In the genomic region with DNA sequence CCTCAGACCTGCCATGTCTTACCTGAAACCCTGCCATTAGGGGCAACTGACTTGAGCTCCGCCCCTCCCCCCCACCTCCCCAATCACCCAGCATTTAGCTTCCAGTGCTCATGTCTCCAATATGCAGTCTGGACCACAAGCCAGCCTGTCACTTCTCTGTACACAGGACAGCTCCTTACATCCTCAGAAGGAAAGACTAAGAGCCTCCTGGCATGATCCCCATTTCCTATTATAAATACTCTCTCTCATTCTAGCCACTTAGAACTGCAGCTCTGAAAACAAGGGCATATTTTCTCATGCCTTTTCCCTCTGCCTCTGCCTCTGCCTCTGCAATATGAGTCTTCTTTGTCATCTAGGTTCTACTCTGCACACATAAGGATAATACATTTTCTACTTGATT, we compare ENCODE assay signal across 23 mouse cellular contexts.
DNase-seq lines count a peak whose midpoint lies in the region; ATAC-seq and TF ChIP-seq lines count a peak whose summit lies in the region.
"Had no signal": no experiment of that assay in that cellular context is flagged by ENCODE, and none has a peak within 500 bp of the region (broad histone marks: within the 10 kb centered on the region; RNA-seq: fewer than 3 reads in every experiment).

No protein-coding gene starts in this region.

- no peak for TF ChIP-seq EP300 in stomach, postnatal 0 days (optimal IDR thresholded peaks at IDR 0.05)

- no peaks in the 10 kb centered on the region for H3K27me3 ChIP-seq in forebrain, embryonic 14.5 days (replicated peaks; ENCODE audit: control insufficient read depth, insufficient read depth, low read length)
- no peaks in the 10 kb centered on the region for H3K27me3 ChIP-seq in forebrain, embryonic 11.5 days (ENCODE audit: control insufficient read depth, insufficient read depth, low read length)
- no peaks in the 10 kb centered on the region for H3K27me3 ChIP-seq in hindbrain, embryonic 15.5 days
- H3K27me3 ChIP-seq in hindbrain, embryonic 14.5 days (ENCODE audit: control insufficient read depth, insufficient read depth, low read length) = no peaks in the 10 kb centered on the region
- H3K27me3 ChIP-seq in midbrain, embryonic 15.5 days (replicated peaks) = no peaks in the 10 kb centered on the region
- H3K27me3 ChIP-seq in midbrain, embryonic 11.5 days (ENCODE audit: control insufficient read depth, insufficient read depth, low read length) = no peaks in the 10 kb centered on the region
- H3K27me3 ChIP-seq in stomach, postnatal 0 days (ENCODE audit: control insufficient read depth, insufficient read depth, low read length) = no peaks in the 10 kb centered on the region
- H3K27me3 ChIP-seq: heart, embryonic 15.5 days; liver, embryonic 13.5 days; midbrain, embryonic 12.5 days had no signal

- no peak overlapping the region for H3K9ac ChIP-seq in forebrain, embryonic 14.5 days (ENCODE audit: low read length)
- no peak overlapping the region for H3K9ac ChIP-seq in forebrain, embryonic 11.5 days (ENCODE audit: low read length)
- no peak overlapping the region for H3K9ac ChIP-seq in hindbrain, embryonic 15.5 days
- H3K9ac ChIP-seq in hindbrain, embryonic 14.5 days = no peak overlapping the region
- H3K9ac ChIP-seq in midbrain, embryonic 15.5 days = no peak overlapping the region
- H3K9ac ChIP-seq in midbrain, embryonic 11.5 days (ENCODE audit: low read length) = no peak overlapping the region
- H3K9ac ChIP-seq in stomach, postnatal 0 days (ENCODE audit: low read length) = no peak overlapping the region
- H3K9ac ChIP-seq: heart, embryonic 15.5 days; liver, embryonic 13.5 days; midbrain, embryonic 12.5 days had no signal

- H3K36me3 ChIP-seq in forebrain, embryonic 14.5 days (ENCODE audit: control insufficient read depth, insufficient read depth, low read length) = peaks cover 2% of the 10 kb centered on the region; the same call in 1 of the 2 replicates
- H3K36me3 ChIP-seq in forebrain, embryonic 11.5 days (ENCODE audit: control insufficient read depth, insufficient read depth, low read length) = no peaks in the 10 kb centered on the region
- no peaks in the 10 kb centered on the region for H3K36me3 ChIP-seq in hindbrain, embryonic 15.5 days
- H3K36me3 ChIP-seq in hindbrain, embryonic 14.5 days (replicated peaks; ENCODE audit: control insufficient read depth, insufficient read depth) = peaks cover 5% of the 10 kb centered on the region; the same call in 1 of the 2 replicates
- H3K36me3 ChIP-seq in midbrain, embryonic 15.5 days (replicated peaks) = no peaks in the 10 kb centered on the region
- H3K36me3 ChIP-seq in midbrain, embryonic 11.5 days (ENCODE audit: control insufficient read depth, insufficient read depth, low read length) = no peaks in the 10 kb centered on the region
- H3K36me3 ChIP-seq in stomach, postnatal 0 days (ENCODE audit: control insufficient read depth, insufficient read depth, low read length) = no peaks in the 10 kb centered on the region
- H3K36me3 ChIP-seq: liver, embryonic 13.5 days had no signal

- peak; percentile 15 for DNase-seq in forebrain, embryonic 14.5 days (ENCODE audit: low spot score)
- no peak for DNase-seq in forebrain, embryonic 11.5 days (ENCODE audit: low spot score)
- no peak for DNase-seq in hindbrain, embryonic 14.5 days (ENCODE audit: low spot score)
- DNase-seq in midbrain, embryonic 11.5 days (ENCODE audit: low spot score, missing footprints) = no peak
- DNase-seq in stomach, postnatal 0 days (ENCODE audit: low spot score) = no peak
- no peak for DNase-seq in left cerebral cortex, adult 2 months (ENCODE audit: extremely low spot score in 1 of 2, low spot score in 2 of 2)
- DNase-seq: cerebellum, adult 18-20 months; cerebellum, postnatal 36 days; embryo, embryonic 11 days; gastrocnemius, postnatal 25 days; heart, postnatal 36 days; kidney, postnatal 36 days; liver, embryonic 13.5 days; right cerebral cortex, postnatal 14 days; thymus, postnatal 25 days had no signal

- ATAC-seq in forebrain, embryonic 14.5 days = no peak
- no peak for ATAC-seq in forebrain, embryonic 11.5 days (replicated peaks; ENCODE audit: low FRiP score)
- no peak for ATAC-seq in hindbrain, embryonic 15.5 days (ENCODE audit: low FRiP score, low read depth)
- ATAC-seq in hindbrain, embryonic 14.5 days (ENCODE audit: low FRiP score) = no peak
- no peak for ATAC-seq in midbrain, embryonic 15.5 days (replicated peaks)
- ATAC-seq in midbrain, embryonic 11.5 days (ENCODE audit: low FRiP score) = no peak
- ATAC-seq in stomach, postnatal 0 days (ENCODE audit: low FRiP score, low TSS enrichment) = peak; percentile 53
- ATAC-seq: CD4-positive, CD25-positive, alpha-beta regulatory T cell, adult 4 months; hindbrain, postnatal 0 days; intestine, embryonic 16.5 days; lung, postnatal 0 days had no signal

- intact Hi-C loops in left cerebral cortex, adult 2 months (cut with DNase I) = no loop called here

- no peaks in the 10 kb centered on the region for H3K9me3 ChIP-seq in forebrain, embryonic 14.5 days (replicated peaks; ENCODE audit: control insufficient read depth, low read length)
- no peaks in the 10 kb centered on the region for H3K9me3 ChIP-seq in forebrain, embryonic 11.5 days (ENCODE audit: control insufficient read depth, low read length)
- H3K9me3 ChIP-seq in hindbrain, embryonic 15.5 days = no peaks in the 10 kb centered on the region
- 0 out of 2 replicates have a peak, but pooled peaks cover 4% of the 10 kb centered on the region for H3K9me3 ChIP-seq in hindbrain, embryonic 14.5 days (ENCODE audit: control insufficient read depth, low read length)
- no peaks in the 10 kb centered on the region for H3K9me3 ChIP-seq in midbrain, embryonic 15.5 days
- no peaks in the 10 kb centered on the region for H3K9me3 ChIP-seq in midbrain, embryonic 11.5 days (ENCODE audit: control insufficient read depth, low read length)
- no peaks in the 10 kb centered on the region for H3K9me3 ChIP-seq in stomach, postnatal 0 days (ENCODE audit: control insufficient read depth, low read length)
- H3K9me3 ChIP-seq: heart, embryonic 15.5 days; liver, embryonic 13.5 days had no signal

- H3K27ac ChIP-seq in forebrain, embryonic 14.5 days (ENCODE audit: low read depth, low read length) = peak overlapping the region; percentile 35; the same call in 1 of the 2 replicates
- no peak overlapping the region for H3K27ac ChIP-seq in forebrain, embryonic 11.5 days (ENCODE audit: low read depth, low read length)
- 0 out of 2 replicates have a peak overlapping the region, but pooled peaks have one; percentile 34 for H3K27ac ChIP-seq in hindbrain, embryonic 15.5 days (replicated peaks)
- H3K27ac ChIP-seq in hindbrain, embryonic 14.5 days = no peak overlapping the region
- 0 out of 2 replicates have a peak overlapping the region, but pooled peaks have one; percentile 4 for H3K27ac ChIP-seq in midbrain, embryonic 15.5 days
- no peak overlapping the region for H3K27ac ChIP-seq in midbrain, embryonic 11.5 days (ENCODE audit: low read depth, low read length)
- H3K27ac ChIP-seq in stomach, postnatal 0 days (replicated peaks) = no peak overlapping the region
- no peak overlapping the region for H3K27ac ChIP-seq in left cerebral cortex, adult 2 months
- H3K27ac ChIP-seq: heart, embryonic 15.5 days; hindbrain, postnatal 0 days; liver, embryonic 13.5 days; midbrain, embryonic 12.5 days had no signal

- TF ChIP-seq CTCF in stomach, postnatal 0 days (IDR thresholded peaks at IDR 0.05; ENCODE audit: low read depth) = no peak
- TF ChIP-seq CTCF in left cerebral cortex, adult 2 months (IDR thresholded peaks at IDR 0.05) = no peak

- no peak overlapping the region for H3K4me2 ChIP-seq in forebrain, embryonic 14.5 days (ENCODE audit: low read length)
- no peak overlapping the region for H3K4me2 ChIP-seq in forebrain, embryonic 11.5 days (ENCODE audit: low read depth, low read length, severe bottlenecking)
- no peak overlapping the region for H3K4me2 ChIP-seq in hindbrain, embryonic 15.5 days
- H3K4me2 ChIP-seq in hindbrain, embryonic 14.5 days (replicated peaks) = no peak overlapping the region
- no peak overlapping the region for H3K4me2 ChIP-seq in midbrain, embryonic 15.5 days
- no peak overlapping the region for H3K4me2 ChIP-seq in midbrain, embryonic 11.5 days
- no peak overlapping the region for H3K4me2 ChIP-seq in stomach, postnatal 0 days (replicated peaks; ENCODE audit: low read depth)
- H3K4me2 ChIP-seq: heart, embryonic 15.5 days; liver, embryonic 13.5 days; midbrain, embryonic 12.5 days had no signal

- H3K4me1 ChIP-seq in forebrain, embryonic 14.5 days (ENCODE audit: control insufficient read depth, insufficient read depth, low read length) = no peaks in the 10 kb centered on the region
- no peaks in the 10 kb centered on the region for H3K4me1 ChIP-seq in forebrain, embryonic 11.5 days (replicated peaks; ENCODE audit: control insufficient read depth, insufficient read depth, low read length)
- no peaks in the 10 kb centered on the region for H3K4me1 ChIP-seq in hindbrain, embryonic 15.5 days (replicated peaks)
- H3K4me1 ChIP-seq in hindbrain, embryonic 14.5 days (replicated peaks; ENCODE audit: control insufficient read depth, insufficient read depth, low read length) = 0 out of 2 replicates have a peak, but pooled peaks cover 6% of the 10 kb centered on the region
- H3K4me1 ChIP-seq in midbrain, embryonic 15.5 days = no peaks in the 10 kb centered on the region
- no peaks in the 10 kb centered on the region for H3K4me1 ChIP-seq in midbrain, embryonic 11.5 days (ENCODE audit: control insufficient read depth, insufficient read depth, low read length)
- H3K4me1 ChIP-seq in stomach, postnatal 0 days (replicated peaks; ENCODE audit: control insufficient read depth, insufficient read depth) = no peaks in the 10 kb centered on the region
- H3K4me1 ChIP-seq: liver, embryonic 13.5 days; midbrain, embryonic 12.5 days had no signal

- no peak overlapping the region for H3K4me3 ChIP-seq in forebrain, embryonic 14.5 days (ENCODE audit: low read depth, low read length)
- H3K4me3 ChIP-seq in forebrain, embryonic 11.5 days (ENCODE audit: low read depth, low read length) = no peak overlapping the region
- no peak overlapping the region for H3K4me3 ChIP-seq in hindbrain, embryonic 15.5 days
- H3K4me3 ChIP-seq in hindbrain, embryonic 14.5 days (replicated peaks; ENCODE audit: low read length) = no peak overlapping the region
- no peak overlapping the region for H3K4me3 ChIP-seq in midbrain, embryonic 15.5 days
- H3K4me3 ChIP-seq in midbrain, embryonic 11.5 days (ENCODE audit: low read depth, low read length) = no peak overlapping the region
- no peak overlapping the region for H3K4me3 ChIP-seq in stomach, postnatal 0 days (ENCODE audit: low read depth, low read length)
- H3K4me3 ChIP-seq in left cerebral cortex, adult 2 months = no peak overlapping the region
- H3K4me3 ChIP-seq: heart, embryonic 15.5 days; liver, embryonic 13.5 days; midbrain, embryonic 12.5 days had no signal

- WGBS in forebrain, embryonic 14.5 days = 100% methylated on average over 1 of the region's 1 CpGs
- WGBS in forebrain, embryonic 11.5 days = 80% methylated on average over 1 of the region's 1 CpGs
- WGBS in hindbrain, embryonic 15.5 days = 83% methylated on average over 1 of the region's 1 CpGs
- 95% methylated on average over 1 of the region's 1 CpGs for WGBS in hindbrain, embryonic 14.5 days
- 96% methylated on average over 1 of the region's 1 CpGs for WGBS in midbrain, embryonic 15.5 days
- WGBS in midbrain, embryonic 11.5 days = 88% methylated on average over 1 of the region's 1 CpGs
- 85% methylated on average over 1 of the region's 1 CpGs for WGBS in stomach, postnatal 0 days

Comparison
In these comparisons a context has a peak if more than half of its experiments do, and no peak if none do; other contexts are left out.
1. H3K27ac ChIP-seq: peak in forebrain, embryonic 14.5 days (single experiment), hindbrain, embryonic 15.5 days (single experiment) and midbrain, embryonic 15.5 days (single experiment); none in forebrain, embryonic 11.5 days (single experiment), hindbrain, embryonic 14.5 days (single experiment), midbrain, embryonic 11.5 days (single experiment), stomach, postnatal 0 days (single experiment) and left cerebral cortex, adult 2 months (single experiment).